Mouse (Mus musculus) liver, adult 2 months (tissue): Measurements from ENCODE around the gene Cdcp2.

Experiments
- CTCF ChIP-seq: fragments of 200-500 bp; IDR thresholded peaks from 2 replicates; pipeline ENCODE4 v1.5.1; 2011; ENCODE audit warnings: low read depth, low read length, control low read depth
- POLR2A ChIP-seq: fragments of 200-500 bp; IDR thresholded peaks from 2 replicates; pipeline ENCODE4 v1.6.1; 2011; ENCODE audit warnings: low read length, control low read depth; ENCODE audit not compliant: insufficient read depth; ENCODE audit errors: extremely low read depth

GRCm38 (mm10) chr4:107130534-107130933 is 33.8 kb downstream of the Cdcp2 start:
- no peak for TF ChIP-seq CTCF
- TF ChIP-seq POLR2A: no peak
